Mouse (Mus musculus): ENCODE results near the gene 4931408C20Rik.

4931408C20Rik gene

GRCm38 (mm10) chr1:26686842-26687760 lies at the start of gene 4931408C20Rik:
4931408C20Rik (minus strand) TSS chr1:26687460.
- DNase-seq: peak in 1 of 2 experiments; percentile 1

GRCm38 (mm10) chr1:26687926-26688325 lies 666 bp upstream of the 4931408C20Rik start:
- peak in 1 of 2 experiments; percentile 1 for DNase-seq

DNA sequence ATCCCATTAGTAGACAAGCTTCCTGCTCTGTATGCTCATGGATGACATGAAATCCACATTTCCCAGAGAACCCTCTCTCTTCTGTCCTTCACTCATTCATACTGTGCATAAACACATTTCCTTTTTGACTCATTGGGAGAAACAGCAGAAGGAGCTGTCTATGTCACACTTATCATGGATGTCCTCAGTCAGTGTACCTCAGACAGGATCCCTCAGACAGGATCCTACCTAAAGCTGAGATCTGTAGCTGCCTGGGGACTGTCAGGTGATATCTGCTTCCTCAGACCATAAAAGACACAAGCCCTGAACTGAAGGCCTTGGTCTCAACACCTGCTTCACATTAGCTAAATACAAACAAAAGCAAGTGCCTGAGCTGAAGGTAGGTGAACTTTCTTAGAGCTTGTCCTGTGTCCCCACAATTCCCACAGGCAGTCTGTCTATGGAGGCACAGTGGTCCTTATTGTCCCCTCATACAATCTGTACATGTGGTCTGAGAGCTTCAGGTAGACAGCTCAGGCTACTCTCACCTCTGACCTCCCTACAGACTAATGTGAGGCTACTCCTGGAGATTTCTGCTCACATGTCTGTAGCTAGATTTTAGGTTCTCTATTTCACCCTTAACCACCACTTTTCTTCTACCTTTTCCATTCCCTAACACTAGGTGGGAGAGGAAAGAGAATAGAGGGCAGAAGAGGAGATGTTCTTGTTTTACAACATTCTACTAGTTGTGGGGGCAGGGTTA lies 1.1 kb downstream of the 4931408C20Rik start:
- no peak for DNase-seq

- DNase-seq: no peak
Measured at GRCm38 (mm10) chr1:26685383-26685782, 1.9 kb downstream of the 4931408C20Rik start.

- no peak for DNase-seq
Measured at GRCm38 (mm10) chr1:26649704-26650388, 37.4 kb downstream of the 4931408C20Rik start.

GRCm38 (mm10) chr1:26636051-26636450 lies 51.2 kb downstream of the 4931408C20Rik start:
- no peak for DNase-seq

Data from kidney, postnatal 36 days (tissue).